Mouse (Mus musculus) CH12.LX (cell line): ENCODE measurements around the gene Itga9.

Experiments
- CTCF ChIP-seq, 2 experiments: IDR thresholded peaks in 1 of 2; conservative IDR thresholded peaks in 1 of 2; 2 replicates each; pipeline ENCODE4 v1.5.1; 2011 to 2012; ENCODE audit warnings: low read depth in 2 of 2, low read length in 2 of 2, improper control_type of control experiment in 1 of 2, inconsistent platforms in 1 of 2, mild to moderate bottlenecking in 1 of 2, moderate library complexity in 1 of 2
- E2F4 ChIP-seq: IDR thresholded peaks from 2 replicates; pipeline ENCODE4 v1.6.1; 2011; ENCODE audit warnings: low read depth, low read length, improper control_type of control experiment; ENCODE audit not compliant: insufficient replicate concordance
- EP300 ChIP-seq: IDR thresholded peaks from 2 replicates; pipeline ENCODE4 v1.6.1; 2011; ENCODE audit warnings: low read length, improper control_type of control experiment
- GABPA ChIP-seq: IDR thresholded peaks from 2 replicates; pipeline ENCODE4 v1.6.1; 2012; ENCODE audit warnings: low read depth, low read length, improper control_type of control experiment, inconsistent platforms; ENCODE audit not compliant: insufficient replicate concordance
- HCFC1 ChIP-seq: IDR thresholded peaks from 2 replicates; pipeline ENCODE4 v1.6.1; 2012; ENCODE audit warnings: low read depth, mild to moderate bottlenecking, inconsistent platforms, low read length, improper control_type of control experiment
- JUND ChIP-seq: conservative IDR thresholded peaks from 2 replicates; pipeline ENCODE4 v1.6.1; 2011; ENCODE audit warnings: low read depth, low read length, improper control_type of control experiment
- MAFK ChIP-seq: IDR thresholded peaks from 2 replicates; pipeline ENCODE4 v1.6.1; 2011; ENCODE audit warnings: low read length, improper control_type of control experiment; ENCODE audit not compliant: insufficient replicate concordance
- MYC ChIP-seq: IDR thresholded peaks from 2 replicates; pipeline ENCODE4 v1.6.1; 2011; ENCODE audit warnings: low read depth, mild to moderate bottlenecking, improper control_type of control experiment, low read length
- NRF1 ChIP-seq: IDR thresholded peaks from 2 replicates; pipeline ENCODE4 v1.6.1; 2014; ENCODE audit warnings: low read depth, mild to moderate bottlenecking, inconsistent platforms, low read length, improper control_type of control experiment, moderate library complexity
- POLR2A ChIP-seq: IDR thresholded peaks from 2 replicates; pipeline ENCODE4 v1.6.1; 2011; ENCODE audit warnings: low read depth, mild to moderate bottlenecking, improper control_type of control experiment, low read length
- SMC3 ChIP-seq: IDR thresholded peaks from 2 replicates; pipeline ENCODE4 v1.6.1; 2011; ENCODE audit warnings: low read depth, low read length, improper control_type of control experiment
- UBTF ChIP-seq: IDR thresholded peaks from 2 replicates; pipeline ENCODE4 v1.6.1; 2012; ENCODE audit warnings: low read depth, mild to moderate bottlenecking, inconsistent platforms, low read length, improper control_type of control experiment, moderate library complexity

GRCm38 (mm10) chr9:118606817-118607371 lies 404 bp downstream of the Itga9 start:
- TF ChIP-seq HCFC1 (no peak), CTCF (conservative IDR thresholded peaks at IDR 0.05 in 1 of 2, IDR thresholded peaks at IDR 0.05 in 1 of 2; ENCODE audit: low read depth in 2 of 2, low read length in 2 of 2) (no peak), JUND (no peak), MAFK (no peak), E2F4 (no peak), POLR2A (no peak), EP300 (no peak), GABPA (no peak), SMC3 (no peak), NRF1 (no peak), MYC (no peak), UBTF (no peak)
